Comparison of ENCODE assay signal across 8 mouse cellular contexts in genomic region chr13:98588951-98589501, GRCm38 (mm10). TPM values are rescaled to one million over a fixed set of nuclear protein-coding genes. Genes with fewer than 3 reads are reported as not detected.
DNase-seq lines count a peak whose midpoint lies in the region; ATAC-seq lines count a peak whose summit lies in the region.

No protein-coding gene starts in this region.

- peak; percentile 82 for DNase-seq in adrenal gland, adult 2 months
- DNase-seq in embryo, embryonic 10 days (ENCODE audit: low spot score), result peak; percentile 92
- peak; percentile 69 for DNase-seq in gastrocnemius, postnatal 25 days
- DNase-seq in induced T-regulatory cell, adult 2 months (ENCODE audit: low read depth), result peak; percentile 67
- DNase-seq in left cerebral cortex, postnatal 25 days (ENCODE audit: low spot score in 2 of 2), result peak; percentile 61 to 71
- DNase-seq in right cerebral cortex, postnatal 14 days, result peak; percentile 64
- peak; percentile 84 for DNase-seq in urinary bladder, postnatal 14 days (ENCODE audit: low spot score)

- ATAC-seq in megakaryocyte-erythroid progenitor cell, adult 5-6 weeks (replicated peaks; ENCODE audit: low FRiP score, low TSS enrichment, poor library complexity, severe bottlenecking), result peak; percentile 94

- intact Hi-C loops in left cerebral cortex, postnatal 25 days (cut with DNase I), result loop anchor here (5.0 kb wide), 2 partner anchors 87 to 237 kb away; partner anchors contain the start of gene Foxd1

RNA-seq across cellular contexts. Expression of gene Tmem174, which starts 48.2 kb away (rescaled TPM):
- not detected for total RNA-seq in adrenal gland, adult 2 months (2021)
- polyA plus RNA-seq in adrenal gland, adult 2 months (2012; rRNA removed), result not detected in 2 replicates
- total RNA-seq in gastrocnemius, postnatal 25 days (2021), result not detected
- under 1 TPM in 1 of 2 experiments, not detected in 1; 0.23 TPM for total RNA-seq in left cerebral cortex, postnatal 25 days (2021)
- total RNA-seq in megakaryocyte-erythroid progenitor cell, adult 5-6 weeks (2014; fragmentation: Nextera tagmentation), result not detected in 2 replicates
- not detected in 2 replicates for total RNA-seq in megakaryocyte-erythroid progenitor cell, adult 5-6 weeks (2017)

Comparison
In these comparisons a context has a peak if more than half of its experiments do, and no peak if none do; other contexts are left out.
1. Peak in every context shown above with its lines: DNase-seq and ATAC-seq.